Mouse (Mus musculus): ENCODE results near the gene Bnip3. TPM values are rescaled to one million over a fixed set of nuclear protein-coding genes. Genes with fewer than 3 reads are reported as not detected.

Bnip3 gene
- polyA plus RNA-seq, 1 experiment from 2014 or later: 113 TPM

DNA sequence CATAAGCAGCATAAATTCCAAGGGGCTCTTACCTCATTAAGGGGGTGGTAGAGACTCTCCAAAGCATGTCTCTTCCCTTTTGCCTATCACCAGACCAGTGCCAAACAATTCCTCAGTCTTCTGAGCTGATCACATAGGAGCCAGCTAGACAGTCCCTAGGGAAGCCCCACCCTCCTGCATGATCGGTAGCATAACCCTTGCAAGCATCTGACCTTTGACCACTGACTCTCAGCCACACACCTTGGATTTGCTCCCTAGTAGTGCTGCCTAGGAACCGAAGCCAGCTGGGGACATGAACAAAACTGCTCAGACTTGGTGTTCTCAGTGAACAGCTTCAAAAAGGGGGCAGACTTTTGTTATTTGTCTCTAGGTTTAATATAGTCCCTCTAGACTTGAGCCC, 11.2 kb downstream of the Bnip3 start:
- no peak overlapping the region for H3K4me3 ChIP-seq (ENCODE audit: low read depth, low read length)
- no peak overlapping the region for H3K27ac ChIP-seq (replicated peaks)
- no peak overlapping the region for H3K4me2 ChIP-seq (replicated peaks; ENCODE audit: low read depth)
- H3K27me3 ChIP-seq (ENCODE audit: control insufficient read depth, insufficient read depth, low read length): no peaks in the 10 kb centered on the region
- H3K9ac ChIP-seq (ENCODE audit: low read length): no peak overlapping the region
- ATAC-seq (ENCODE audit: low FRiP score, low TSS enrichment): peak; percentile 54; the same call in 1 of the 2 replicates
- 58% methylated on average over 2 of the region's 2 CpGs for WGBS
- no peak for DNase-seq (ENCODE audit: low spot score)
- no peaks in the 10 kb centered on the region for H3K4me1 ChIP-seq (replicated peaks; ENCODE audit: control insufficient read depth, insufficient read depth)
- TF ChIP-seq CTCF (IDR thresholded peaks at IDR 0.05; ENCODE audit: low read depth) (no peak), EP300 (optimal IDR thresholded peaks at IDR 0.05) (no peak)
- H3K9me3 ChIP-seq (ENCODE audit: control insufficient read depth, low read length): no peaks in the 10 kb centered on the region
- H3K36me3 ChIP-seq (ENCODE audit: control insufficient read depth, insufficient read depth, low read length): peaks cover 13% of the 10 kb centered on the region

DNA sequence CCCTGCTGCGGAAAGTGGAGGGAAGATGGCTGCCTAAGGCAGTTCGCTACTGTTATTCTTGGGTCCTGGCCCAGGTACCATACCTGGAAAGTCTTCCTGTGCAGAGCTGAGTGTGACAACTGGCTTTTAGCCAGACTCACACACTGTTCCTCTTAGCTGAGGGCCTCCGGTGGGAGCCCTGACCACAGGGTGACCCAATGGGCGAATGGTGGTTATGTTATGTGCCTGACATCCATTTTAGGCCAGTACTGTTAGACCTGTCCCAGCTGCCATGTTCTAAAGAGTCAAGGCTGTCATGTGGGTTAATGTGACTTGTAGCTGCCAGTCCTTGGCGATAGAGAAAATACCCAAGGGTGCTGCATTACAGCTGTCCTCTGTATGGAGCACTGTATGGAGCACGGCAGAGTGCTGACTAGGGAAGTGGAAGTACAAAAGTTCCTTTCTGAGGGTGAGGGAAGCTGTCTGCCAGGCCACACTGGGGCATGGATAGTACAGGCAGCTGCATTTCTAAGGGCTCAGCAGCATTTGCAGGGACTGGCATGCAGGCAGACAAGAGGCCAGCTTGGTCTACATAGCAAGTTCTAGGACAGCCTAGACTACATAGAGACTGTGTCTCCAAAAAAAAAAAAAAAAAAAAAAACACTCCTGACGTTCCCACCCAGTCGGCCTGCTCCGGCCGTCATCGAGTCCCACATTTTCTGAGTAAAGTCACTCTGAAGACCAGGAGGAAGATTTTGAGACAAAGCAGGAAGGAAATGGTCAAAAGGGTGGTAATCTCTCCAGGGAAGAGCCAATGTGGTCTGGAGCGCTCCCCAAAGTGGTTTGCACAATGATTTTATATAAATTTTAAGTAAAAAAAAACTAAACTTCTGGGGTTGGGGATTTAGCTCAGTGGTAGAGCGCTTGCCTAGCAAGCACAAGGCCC, 23.7 kb downstream of the Bnip3 start:
- Histone ChIP-seq H3K27ac (replicated peaks) (no peak overlapping the region), H3K36me3 (ENCODE audit: control insufficient read depth, insufficient read depth, low read length) (peaks cover 8% of the 10 kb centered on the region; the same call in 1 of the 2 replicates), H3K9me3 (ENCODE audit: control insufficient read depth, low read length) (no peaks in the 10 kb centered on the region), H3K27me3 (ENCODE audit: control insufficient read depth, insufficient read depth, low read length) (no peaks in the 10 kb centered on the region), H3K4me2 (replicated peaks; ENCODE audit: low read depth) (no peak overlapping the region), H3K4me3 (ENCODE audit: low read depth, low read length) (no peak overlapping the region), H3K4me1 (replicated peaks; ENCODE audit: control insufficient read depth, insufficient read depth) (no peaks in the 10 kb centered on the region), H3K9ac (ENCODE audit: low read length) (no peak overlapping the region)
- 86% methylated on average over 13 of the region's 13 CpGs for WGBS
- TF ChIP-seq CTCF (IDR thresholded peaks at IDR 0.05; ENCODE audit: low read depth) (no peak), EP300 (optimal IDR thresholded peaks at IDR 0.05) (no peak)
- ATAC-seq (ENCODE audit: low FRiP score, low TSS enrichment) (0 out of 2 replicates have a peak, but pooled peaks have one; percentile 32), DNase-seq (ENCODE audit: low spot score) (no peak)

DNA sequence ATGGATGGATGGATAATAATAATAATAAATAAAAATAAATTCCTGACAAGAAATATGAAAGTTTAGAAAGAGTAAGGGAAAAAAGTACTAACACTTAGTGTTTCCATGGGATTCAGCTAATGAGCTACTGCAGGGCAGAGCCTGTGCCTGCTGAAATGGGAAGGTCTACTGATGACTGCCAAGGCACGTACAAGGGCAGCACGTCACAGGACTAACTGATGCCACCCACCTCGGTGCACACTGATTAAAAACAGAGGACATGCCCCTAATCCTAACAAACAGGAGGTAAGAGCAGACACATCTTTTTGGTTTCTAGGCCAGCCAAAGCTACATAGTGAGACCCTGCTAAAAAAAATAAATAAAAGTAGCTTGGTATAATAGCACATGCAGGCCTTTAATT, 25.6 kb downstream of the Bnip3 start:
- no peak overlapping the region for H3K9ac ChIP-seq (ENCODE audit: low read length)
- H3K27ac ChIP-seq (replicated peaks): no peak overlapping the region
- ATAC-seq (ENCODE audit: low FRiP score, low TSS enrichment) (no peak), DNase-seq (ENCODE audit: low spot score) (no peak)
- TF ChIP-seq CTCF (IDR thresholded peaks at IDR 0.05; ENCODE audit: low read depth) (no peak), EP300 (optimal IDR thresholded peaks at IDR 0.05) (no peak)
- no peaks in the 10 kb centered on the region for H3K9me3 ChIP-seq (ENCODE audit: control insufficient read depth, low read length)
- H3K4me2 ChIP-seq (replicated peaks; ENCODE audit: low read depth): no peak overlapping the region
- H3K27me3 ChIP-seq (ENCODE audit: control insufficient read depth, insufficient read depth, low read length): no peaks in the 10 kb centered on the region
- no peaks in the 10 kb centered on the region for H3K4me1 ChIP-seq (replicated peaks; ENCODE audit: control insufficient read depth, insufficient read depth)
- H3K4me3 ChIP-seq (ENCODE audit: low read depth, low read length): no peak overlapping the region
- WGBS: 87% methylated on average over 3 of the region's 3 CpGs
- peaks cover 10% of the 10 kb centered on the region for H3K36me3 ChIP-seq (ENCODE audit: control insufficient read depth, insufficient read depth, low read length)

DNA sequence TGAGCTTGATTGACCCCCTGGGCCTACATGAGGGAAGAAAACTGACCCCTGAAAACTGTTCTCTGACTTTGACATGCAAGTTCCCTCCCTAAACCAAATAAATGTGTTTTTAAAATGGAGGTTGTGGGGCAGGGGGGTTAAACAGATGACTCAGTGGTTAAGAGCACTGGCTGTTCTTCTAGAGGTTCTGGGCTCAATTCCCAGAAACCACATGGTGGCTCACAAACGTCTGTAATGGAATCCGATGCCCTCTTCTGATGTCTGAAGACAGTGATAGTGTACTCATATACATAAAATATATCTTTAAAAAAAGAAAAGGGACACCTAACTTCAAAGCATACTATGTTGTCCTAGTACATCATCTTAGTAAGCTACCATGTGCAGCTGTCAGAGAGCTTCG, 34.3 kb downstream of the Bnip3 start:
- no peaks in the 10 kb centered on the region for H3K27me3 ChIP-seq (ENCODE audit: control insufficient read depth, insufficient read depth, low read length)
- H3K4me2 ChIP-seq (replicated peaks; ENCODE audit: low read depth): no peak overlapping the region
- H3K9me3 ChIP-seq (ENCODE audit: control insufficient read depth, low read length): no peaks in the 10 kb centered on the region
- H3K27ac ChIP-seq (replicated peaks): no peak overlapping the region
- no peak overlapping the region for H3K9ac ChIP-seq (ENCODE audit: low read length)
- H3K36me3 ChIP-seq (ENCODE audit: control insufficient read depth, insufficient read depth, low read length): peaks cover 33% of the 10 kb centered on the region
- ATAC-seq (ENCODE audit: low FRiP score, low TSS enrichment) (no peak), DNase-seq (ENCODE audit: low spot score) (no peak)
- 63% methylated on average over 3 of the region's 3 CpGs for WGBS
- no peaks in the 10 kb centered on the region for H3K4me1 ChIP-seq (replicated peaks; ENCODE audit: control insufficient read depth, insufficient read depth)
- no peak overlapping the region for H3K4me3 ChIP-seq (ENCODE audit: low read depth, low read length)
- TF ChIP-seq CTCF (IDR thresholded peaks at IDR 0.05; ENCODE audit: low read depth) (no peak), EP300 (optimal IDR thresholded peaks at IDR 0.05) (no peak)

DNA sequence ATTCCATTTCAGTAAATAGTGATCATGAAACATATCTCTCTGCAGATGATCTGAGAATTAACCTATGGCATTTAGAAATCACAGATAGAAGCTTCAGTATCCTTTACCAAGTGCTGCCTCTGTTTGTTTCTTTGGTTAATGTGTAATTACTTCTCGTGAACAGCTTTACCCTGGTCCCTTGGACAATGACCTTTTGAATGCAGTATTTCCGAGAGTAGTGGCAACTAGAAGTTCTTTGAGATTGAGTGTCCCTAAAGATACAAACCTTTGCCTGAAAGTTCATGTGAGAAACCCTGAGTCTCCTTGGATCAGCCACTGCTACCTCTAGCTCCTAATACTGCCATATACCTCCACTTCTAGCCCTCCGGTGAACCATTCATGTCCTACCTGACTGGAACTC, 36.4 kb downstream of the Bnip3 start:
- no peak for DNase-seq (ENCODE audit: low spot score)
- WGBS: 71% methylated on average over 3 of the region's 3 CpGs
- Histone ChIP-seq H3K4me2 (replicated peaks; ENCODE audit: low read depth) (no peak overlapping the region), H3K4me1 (replicated peaks; ENCODE audit: control insufficient read depth, insufficient read depth) (no peaks in the 10 kb centered on the region), H3K9ac (ENCODE audit: low read length) (no peak overlapping the region), H3K27ac (replicated peaks) (no peak overlapping the region), H3K36me3 (ENCODE audit: control insufficient read depth, insufficient read depth, low read length) (peaks cover 32% of the 10 kb centered on the region), H3K9me3 (ENCODE audit: control insufficient read depth, low read length) (no peaks in the 10 kb centered on the region), H3K4me3 (ENCODE audit: low read depth, low read length) (no peak overlapping the region), H3K27me3 (ENCODE audit: control insufficient read depth, insufficient read depth, low read length) (no peaks in the 10 kb centered on the region)
- TF ChIP-seq EP300 (optimal IDR thresholded peaks at IDR 0.05) (no peak), CTCF (IDR thresholded peaks at IDR 0.05; ENCODE audit: low read depth) (no peak)
- no peak for ATAC-seq (ENCODE audit: low FRiP score, low TSS enrichment)

DNA sequence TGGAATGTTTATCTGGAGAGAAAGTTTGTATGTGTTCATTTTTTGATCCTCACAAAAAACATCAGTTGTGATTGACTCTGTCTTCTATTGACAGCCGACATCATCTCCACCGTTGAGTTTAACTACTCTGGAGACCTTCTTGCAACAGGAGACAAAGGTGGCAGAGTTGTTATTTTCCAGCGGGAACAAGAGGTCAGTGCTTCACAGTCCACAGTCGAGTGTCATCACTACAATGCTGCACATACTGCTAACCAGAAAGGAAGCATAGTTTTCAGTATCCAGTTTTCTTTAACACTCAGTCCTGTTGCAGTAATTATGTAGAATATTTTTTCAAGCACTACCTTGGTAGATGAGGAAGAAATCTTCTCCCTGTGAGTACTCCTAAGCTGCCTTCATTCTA, 41.0 kb downstream of the Bnip3 start:
- 88% methylated on average over 4 of the region's 4 CpGs for WGBS
- TF ChIP-seq EP300 (optimal IDR thresholded peaks at IDR 0.05): no peak
- no peak for TF ChIP-seq CTCF (IDR thresholded peaks at IDR 0.05; ENCODE audit: low read depth)
- H3K4me3 ChIP-seq (ENCODE audit: low read depth, low read length): no peak overlapping the region
- ATAC-seq (ENCODE audit: low FRiP score, low TSS enrichment): no peak
- H3K27me3 ChIP-seq (ENCODE audit: control insufficient read depth, insufficient read depth, low read length): no peaks in the 10 kb centered on the region
- no peak for DNase-seq (ENCODE audit: low spot score)
- H3K36me3 ChIP-seq (ENCODE audit: control insufficient read depth, insufficient read depth, low read length): peaks cover 6% of the 10 kb centered on the region
- no peak overlapping the region for H3K27ac ChIP-seq (replicated peaks)
- H3K4me2 ChIP-seq (replicated peaks; ENCODE audit: low read depth): no peak overlapping the region
- no peaks in the 10 kb centered on the region for H3K4me1 ChIP-seq (replicated peaks; ENCODE audit: control insufficient read depth, insufficient read depth)
- H3K9me3 ChIP-seq (ENCODE audit: control insufficient read depth, low read length): no peaks in the 10 kb centered on the region
- H3K9ac ChIP-seq (ENCODE audit: low read length): no peak overlapping the region

All from stomach, postnatal 0 days (tissue).